In the genomic region with DNA sequence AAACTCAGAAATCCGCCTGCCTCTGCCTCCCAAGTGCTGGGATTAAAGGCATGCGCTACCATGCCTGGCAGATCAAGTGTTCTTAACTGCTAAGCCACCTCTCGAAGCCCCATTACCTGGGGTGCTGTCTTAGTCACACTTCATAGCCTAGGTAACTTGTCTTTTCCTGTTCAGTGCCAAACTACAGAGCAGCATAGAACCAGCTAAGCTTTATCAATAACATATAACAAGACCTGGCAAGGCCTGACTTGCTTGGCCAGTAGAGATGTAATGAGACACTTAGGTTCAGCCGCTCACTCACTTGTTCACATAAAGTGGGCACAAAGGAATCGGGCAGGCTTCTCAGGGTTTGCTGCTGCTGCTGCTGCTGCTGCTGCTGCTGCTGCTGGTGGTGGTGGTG, we compare ENCODE assay signal across 12 mouse cellular contexts.
"Had no signal": no experiment of that assay in that cellular context is flagged by ENCODE, and none has a peak within 500 bp of the region (broad histone marks: within the 10 kb centered on the region; RNA-seq: fewer than 3 reads in every experiment).

No protein-coding gene starts in this region.

- DNase-seq: retina, postnatal 1 day; right cerebral cortex, adult 18-20 months; right cerebral cortex, postnatal 14 days; right cerebral cortex, postnatal 25 days; right cerebral cortex, postnatal 4 days; spleen, adult 18-20 months; thymus, adult 18-20 months; thymus, adult 2 months; thymus, postnatal 14 days; thymus, postnatal 25 days; thymus, postnatal 36 days; thymus, postnatal 4 days had no signal
